In the genomic region with DNA sequence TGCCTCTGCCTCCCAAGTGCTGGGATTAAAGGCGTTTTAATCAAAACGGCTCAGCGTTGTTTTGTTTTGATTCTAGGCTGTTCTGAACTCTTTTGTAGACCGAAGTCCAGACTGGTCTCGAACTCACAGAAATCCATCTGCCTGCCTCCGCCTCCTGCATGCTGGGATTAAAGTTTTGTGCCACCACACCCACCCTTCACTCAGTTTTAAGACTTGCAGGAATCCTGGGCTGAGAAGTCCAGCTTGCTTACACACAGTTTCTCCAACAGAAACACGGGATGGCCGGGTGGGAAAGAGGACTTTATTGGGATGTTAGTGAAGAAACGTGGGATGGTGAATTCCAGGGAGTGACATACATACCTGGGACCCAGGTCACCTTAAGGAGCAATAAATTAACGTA, we compare ENCODE assay signal across 15 mouse cellular contexts. TPM values are rescaled to one million over a fixed set of nuclear protein-coding genes. Genes with fewer than 3 reads are reported as not detected.
"Had no signal": no experiment of that assay in that cellular context is flagged by ENCODE, and none has a peak within 500 bp of the region (broad histone marks: within the 10 kb centered on the region; RNA-seq: fewer than 3 reads in every experiment).

No protein-coding gene starts in this region.

- ATAC-seq: hindbrain, postnatal 0 days; intestine, postnatal 0 days had no signal

- DNase-seq: heart, adult 11 months; heart, adult 2 months; liver, embryonic 13.5 days had no signal

RNA-seq across cellular contexts. Expression of gene Aplp1, which starts 10.6 kb away (rescaled TPM):
- total RNA-seq: hematopoietic stem cell, adult 5-6 weeks had no signal

RNA-seq across cellular contexts. Expression of gene Hcst, which starts 15.0 kb away (rescaled TPM):
- total RNA-seq: gastrocnemius, adult 18-20 months; gastrocnemius, adult 8-10 months; heart, postnatal 36 days; hindbrain, postnatal 0 days had no signal
- polyA plus RNA-seq: limb, embryonic 10.5 days; limb, embryonic 12.5 days had no signal

RNA-seq across cellular contexts. Expression of gene Kirrel2, which starts 22.8 kb away (rescaled TPM):
- total RNA-seq: gastrocnemius, adult 18-20 months; gastrocnemius, adult 8-10 months; gastrocnemius, postnatal 14 days; gastrocnemius, postnatal 36 days; heart, adult 2 months; heart, postnatal 14 days; heart, postnatal 36 days; hematopoietic stem cell, adult 5-6 weeks had no signal
- polyA plus RNA-seq: gonadal fat pad, adult 2 months; heart, adult 2 months; limb, embryonic 10.5 days had no signal
